Mouse (Mus musculus): ENCODE data around the gene Rps18. TPM values are rescaled to one million over a fixed set of nuclear protein-coding genes. Genes with fewer than 3 reads are reported as not detected.

The Rps18 gene
- polyA plus RNA-seq, 1 experiment from 2014 or later: 1,510 TPM

GRCm38 (mm10) chr17:33943454-33943853 lies 12.3 kb downstream of the Rps18 start:
- DNase-seq: no peak
- H3K27ac ChIP-seq (ENCODE audit: low read depth): no peak overlapping the region
- ATAC-seq: no peak
- no peak overlapping the region for H3K4me3 ChIP-seq (ENCODE audit: low read depth, low read length)
- H3K9ac ChIP-seq (replicated peaks): no peak overlapping the region
- no peak overlapping the region for H3K4me2 ChIP-seq (ENCODE audit: low read depth, low read length)
- TF ChIP-seq EP300 (IDR thresholded peaks at IDR 0.05; ENCODE audit: low read depth) (no peak), CTCF (IDR thresholded peaks at IDR 0.05; ENCODE audit: low read depth) (no peak)
- 87% methylated on average over 15 of the region's 15 CpGs for WGBS (ENCODE audit: insufficient replicate concordance)
- peaks cover 30% of the 10 kb centered on the region for H3K4me1 ChIP-seq (ENCODE audit: insufficient read depth)
- H3K36me3 ChIP-seq (replicated peaks; ENCODE audit: insufficient read depth, low read length): peaks cover 9% of the 10 kb centered on the region
- no peaks in the 10 kb centered on the region for H3K9me3 ChIP-seq (ENCODE audit: low read length)
- H3K27me3 ChIP-seq (ENCODE audit: insufficient read depth, low read length): no peaks in the 10 kb centered on the region

- Histone ChIP-seq H3K36me3 (replicated peaks; ENCODE audit: insufficient read depth, low read length) (peaks cover 14% of the 10 kb centered on the region), H3K4me2 (ENCODE audit: low read depth, low read length) (peak overlapping the region; percentile 96), H3K9me3 (ENCODE audit: low read length) (no peaks in the 10 kb centered on the region), H3K4me1 (ENCODE audit: insufficient read depth) (peaks cover 21% of the 10 kb centered on the region), H3K4me3 (ENCODE audit: low read depth, low read length) (peak overlapping the region; percentile 84), H3K9ac (replicated peaks) (peak overlapping the region; percentile 79), H3K27me3 (ENCODE audit: insufficient read depth, low read length) (no peaks in the 10 kb centered on the region), H3K27ac (ENCODE audit: low read depth) (no peak overlapping the region)
- ATAC-seq (no peak), DNase-seq (no peak)
- TF ChIP-seq CTCF (IDR thresholded peaks at IDR 0.05; ENCODE audit: low read depth) (no peak), EP300 (IDR thresholded peaks at IDR 0.05; ENCODE audit: low read depth) (no peak)
- WGBS (ENCODE audit: insufficient replicate concordance): 38% methylated on average over 19 of the region's 19 CpGs
Observed at GRCm38 (mm10) chr17:33941381-33941780, 14.4 kb downstream of the Rps18 start.

GRCm38 (mm10) chr17:33940981-33941380 lies 14.8 kb downstream of the Rps18 start:
- H3K4me3 ChIP-seq (ENCODE audit: low read depth, low read length): peak overlapping the region; percentile 84
- WGBS (ENCODE audit: insufficient replicate concordance): under 1% methylated on average over 26 of the region's 26 CpGs
- peaks cover 16% of the 10 kb centered on the region for H3K36me3 ChIP-seq (replicated peaks; ENCODE audit: insufficient read depth, low read length)
- H3K27ac ChIP-seq (ENCODE audit: low read depth): 0 out of 2 replicates have a peak overlapping the region, but pooled peaks have one; percentile 70
- peak; percentile 64 for DNase-seq
- H3K4me1 ChIP-seq (ENCODE audit: insufficient read depth): peaks cover 21% of the 10 kb centered on the region
- TF ChIP-seq EP300 (IDR thresholded peaks at IDR 0.05; ENCODE audit: low read depth) (no peak), CTCF (IDR thresholded peaks at IDR 0.05; ENCODE audit: low read depth) (no peak)
- peak overlapping the region; percentile 96 for H3K4me2 ChIP-seq (ENCODE audit: low read depth, low read length)
- H3K9me3 ChIP-seq (ENCODE audit: low read length): no peaks in the 10 kb centered on the region
- 0 out of 2 replicates have a peak, but pooled peaks have one; percentile 1 for ATAC-seq
- H3K9ac ChIP-seq (replicated peaks): peak overlapping the region; percentile 79
- no peaks in the 10 kb centered on the region for H3K27me3 ChIP-seq (ENCODE audit: insufficient read depth, low read length)

- Histone ChIP-seq H3K27ac (ENCODE audit: low read depth) (peak within 1 kb of the TSS; percentile 70), H3K36me3 (replicated peaks; ENCODE audit: insufficient read depth, low read length) (peaks cover 22% of the 10 kb centered on the region), H3K9me3 (ENCODE audit: low read length) (no peaks in the 10 kb centered on the region), H3K4me1 (ENCODE audit: insufficient read depth) (peaks cover 21% of the 10 kb centered on the region), H3K4me3 (ENCODE audit: low read depth, low read length) (peak within 1 kb of the TSS; percentile 84), H3K27me3 (ENCODE audit: insufficient read depth, low read length) (no peaks in the 10 kb centered on the region), H3K9ac (replicated peaks) (peak within 1 kb of the TSS; percentile 79), H3K4me2 (ENCODE audit: low read depth, low read length) (peak within 1 kb of the TSS; percentile 96)
- WGBS (ENCODE audit: insufficient replicate concordance): under 1% methylated on average over 36 of the region's 36 CpGs
- DNase-seq: peak; percentile 90
- peak; percentile 94 for ATAC-seq
- TF ChIP-seq EP300 (IDR thresholded peaks at IDR 0.05; ENCODE audit: low read depth): peak; percentile 67; the same call in 1 of the 2 replicates
- no peak for TF ChIP-seq CTCF (IDR thresholded peaks at IDR 0.05; ENCODE audit: low read depth)
Observed at GRCm38 (mm10) chr17:33940206-33940805, 15.5 kb downstream of the Rps18 start, which contains the start of the genes Pfdn6 and Wdr46. Gene Pfdn6, minus strand, starts transcription at chr17:33940343. Gene Wdr46, plus strand, starts transcription at chr17:33940660.

- Histone ChIP-seq H3K27me3 (ENCODE audit: insufficient read depth, low read length) (no peaks in the 10 kb centered on the region), H3K4me2 (ENCODE audit: low read depth, low read length) (peak overlapping the region; percentile 96), H3K36me3 (replicated peaks; ENCODE audit: insufficient read depth, low read length) (peaks cover 18% of the 10 kb centered on the region), H3K9ac (replicated peaks) (peak overlapping the region; percentile 79), H3K9me3 (ENCODE audit: low read length) (no peaks in the 10 kb centered on the region), H3K4me1 (ENCODE audit: insufficient read depth) (peaks cover 21% of the 10 kb centered on the region), H3K27ac (ENCODE audit: low read depth) (0 out of 2 replicates have a peak overlapping the region, but pooled peaks have one; percentile 11), H3K4me3 (ENCODE audit: low read depth, low read length) (no peak overlapping the region; the same call in 1 of the 2 replicates)
- no peak for ATAC-seq
- DNase-seq: no peak
- 58% methylated on average over 11 of the region's 11 CpGs for WGBS (ENCODE audit: insufficient replicate concordance)
- TF ChIP-seq CTCF (IDR thresholded peaks at IDR 0.05; ENCODE audit: low read depth): no peak
- no peak for TF ChIP-seq EP300 (IDR thresholded peaks at IDR 0.05; ENCODE audit: low read depth)
Observed at GRCm38 (mm10) chr17:33938783-33939182, 17.0 kb downstream of the Rps18 start.

GRCm38 (mm10) chr17:33936993-33937392 lies 18.8 kb downstream of the Rps18 start:
- 84% methylated on average over 15 of the region's 15 CpGs for WGBS (ENCODE audit: insufficient replicate concordance)
- Histone ChIP-seq H3K9me3 (ENCODE audit: low read length) (no peaks in the 10 kb centered on the region), H3K4me2 (ENCODE audit: low read depth, low read length) (no peak overlapping the region), H3K4me3 (ENCODE audit: low read depth, low read length) (no peak overlapping the region), H3K27ac (ENCODE audit: low read depth) (no peak overlapping the region), H3K4me1 (ENCODE audit: insufficient read depth) (peaks cover 24% of the 10 kb centered on the region), H3K36me3 (replicated peaks; ENCODE audit: insufficient read depth, low read length) (peaks cover 24% of the 10 kb centered on the region), H3K9ac (replicated peaks) (no peak overlapping the region), H3K27me3 (ENCODE audit: insufficient read depth, low read length) (no peaks in the 10 kb centered on the region)
- DNase-seq: no peak
- no peak for TF ChIP-seq CTCF (IDR thresholded peaks at IDR 0.05; ENCODE audit: low read depth)
- TF ChIP-seq EP300 (IDR thresholded peaks at IDR 0.05; ENCODE audit: low read depth): no peak
- ATAC-seq: no peak
